Mouse (Mus musculus) common myeloid progenitor, adult 5-6 weeks (primary cell): ENCODE measurements around the gene Inhbb. TPM values are rescaled to one million over a fixed set of nuclear protein-coding genes. Genes with fewer than 3 reads are reported as not detected.

ENCODE experiments used
- ATAC-seq: replicated peaks from 2 replicates; pipeline ENCODE4 v1.8.0; 2016; ENCODE audit warnings: low read depth, mild to moderate bottlenecking, moderate TSS enrichment, inconsistent platforms; ENCODE audit not compliant: poor library complexity, severe bottlenecking
- total RNA-seq: library from RNA; stranded (forward); fragments of 200-1000, 187-1606 nt; gene quantifications from 2 replicates; pipeline ENCODE4 v1.2.3, GENCODE M21; 2017

The Inhbb gene
- not detected in 2 replicates for total RNA-seq

DNA sequence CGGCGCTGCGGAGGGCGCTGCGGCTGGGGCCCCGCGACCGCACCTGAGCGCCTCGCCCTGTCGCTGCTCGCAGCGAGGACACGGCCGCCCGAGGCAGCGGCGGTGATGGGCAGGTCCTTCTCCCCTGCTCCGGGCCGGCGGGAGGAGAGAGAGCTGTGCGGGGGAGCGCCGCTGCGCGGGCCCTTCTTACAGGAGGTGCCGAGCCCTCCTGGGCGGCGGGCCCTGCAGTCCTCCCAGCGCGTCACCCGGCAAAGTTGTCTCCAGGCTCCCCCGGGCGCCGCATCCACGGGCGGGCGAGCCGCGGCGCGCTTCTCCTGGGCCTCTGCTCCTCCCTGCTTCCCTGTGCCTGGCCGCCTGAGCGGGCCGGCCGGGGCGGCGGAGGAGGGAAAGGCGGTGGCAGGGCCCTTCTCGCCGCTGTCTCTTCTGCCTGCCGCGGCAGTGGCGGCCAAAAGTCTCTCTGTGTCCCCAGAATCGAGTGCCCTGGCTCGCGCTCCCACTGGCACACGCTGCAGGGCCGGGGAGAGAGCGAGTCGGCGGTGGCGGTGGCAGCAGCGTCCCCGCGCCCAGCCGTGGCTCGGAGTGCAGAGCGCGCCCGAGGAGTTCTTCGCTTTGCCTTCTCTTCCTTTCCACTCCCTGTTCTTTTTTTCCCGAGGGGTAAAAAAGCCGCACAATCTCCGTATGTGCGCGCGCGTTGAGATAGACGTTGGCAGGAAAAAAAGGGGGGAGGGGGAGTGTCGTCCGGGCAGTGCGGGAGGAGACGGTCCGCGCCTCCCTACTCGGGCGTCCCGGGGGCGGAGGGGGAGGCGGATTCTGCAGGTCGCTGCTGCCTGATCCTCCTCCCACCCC, at the start of gene Inhbb:
Gene Inhbb, minus strand, starts transcription at position 673 of the 846 bp plus-strand sequence.
- ATAC-seq = 0 out of 2 replicates have a peak, but pooled peaks have one; percentile 20

DNA sequence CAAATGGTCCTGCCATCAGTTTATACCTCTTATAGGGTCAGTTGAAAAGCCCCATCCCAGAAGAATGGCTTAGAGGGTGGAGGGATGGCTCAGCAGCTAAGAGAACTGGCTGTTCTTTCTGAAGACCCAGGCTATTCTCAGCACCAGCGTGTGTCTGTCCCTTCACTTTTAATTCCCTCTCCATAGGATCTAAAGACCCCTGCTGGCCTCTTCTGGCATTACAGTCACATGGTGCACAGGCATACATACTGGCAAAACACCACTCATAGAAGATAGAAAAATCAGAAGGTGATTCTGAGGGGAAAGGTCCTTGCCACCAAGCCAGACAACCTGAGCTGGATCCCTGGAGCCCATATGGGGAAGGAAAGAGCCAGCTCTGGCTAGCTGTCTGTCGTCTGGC, 41.3 kb upstream of the Inhbb start:
- ATAC-seq = peak; percentile 88

DNA sequence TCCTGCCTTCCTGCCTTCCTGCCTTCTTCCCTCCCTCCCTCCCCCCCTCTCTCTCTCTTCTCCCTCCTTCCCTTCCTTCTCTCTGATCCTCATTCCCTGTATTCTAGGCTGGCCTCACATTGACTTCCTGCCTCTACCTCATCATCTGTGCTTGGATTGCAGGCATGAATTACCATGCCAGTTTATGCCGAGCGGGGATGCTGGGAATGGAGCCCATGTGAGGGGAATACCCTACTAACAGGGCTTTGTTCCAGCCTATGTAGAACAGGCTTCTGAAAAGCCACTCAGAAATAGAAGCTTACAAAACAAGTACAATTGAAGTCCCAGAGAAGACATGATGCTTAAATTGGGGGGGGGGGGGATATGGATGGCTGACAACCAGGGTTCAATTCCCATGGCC, 38.0 kb upstream of the Inhbb start:
- no peak for ATAC-seq

DNA sequence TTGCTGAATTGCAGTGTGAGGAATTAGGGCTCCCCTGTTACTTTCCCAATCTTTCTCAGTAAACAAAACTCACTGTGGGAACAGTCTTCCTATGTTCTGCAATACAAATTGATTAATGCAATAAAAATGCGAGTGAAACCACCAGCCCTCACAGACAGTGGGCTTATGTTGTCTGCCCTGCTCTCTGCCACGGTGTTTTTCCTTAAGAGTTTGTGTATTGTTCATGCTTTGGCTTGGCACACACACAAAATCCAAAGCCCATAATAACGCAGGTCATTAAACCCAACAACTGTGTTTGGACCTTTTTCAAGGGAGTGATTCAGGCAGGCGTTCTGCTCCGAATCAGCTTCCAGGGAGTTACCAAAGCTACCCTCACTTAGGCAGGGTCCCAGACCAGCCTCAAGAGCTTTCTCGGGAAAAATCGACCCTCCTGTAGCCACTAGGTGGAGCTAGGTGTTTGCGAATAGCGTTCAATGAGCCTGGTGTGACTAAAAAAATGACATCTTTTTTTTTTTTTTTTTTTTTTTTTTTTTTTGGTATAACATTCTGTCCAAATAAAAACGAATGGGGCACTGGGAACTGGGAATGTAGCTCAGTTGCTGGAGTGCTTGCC, 36.1 kb upstream of the Inhbb start:
- peak; percentile 70 for ATAC-seq

DNA sequence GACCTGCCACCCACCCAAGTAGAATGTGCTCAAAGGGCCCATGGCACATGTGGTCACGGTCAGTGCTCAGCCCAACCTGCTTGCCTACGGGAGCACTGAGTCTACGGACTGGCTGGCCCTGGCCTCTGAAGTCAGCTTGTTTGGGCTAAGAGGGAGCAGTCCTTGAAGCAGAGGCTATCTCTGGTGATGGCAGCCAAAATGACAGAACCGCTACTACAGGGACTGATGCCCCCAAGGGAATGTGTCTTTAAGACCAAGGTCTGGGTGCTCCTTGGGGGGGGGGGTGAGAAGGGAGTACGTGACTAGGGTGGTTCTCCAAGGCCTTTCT, 35.4 kb upstream of the Inhbb start:
- ATAC-seq = peak; percentile 24; the same call in 1 of the 2 replicates

DNA sequence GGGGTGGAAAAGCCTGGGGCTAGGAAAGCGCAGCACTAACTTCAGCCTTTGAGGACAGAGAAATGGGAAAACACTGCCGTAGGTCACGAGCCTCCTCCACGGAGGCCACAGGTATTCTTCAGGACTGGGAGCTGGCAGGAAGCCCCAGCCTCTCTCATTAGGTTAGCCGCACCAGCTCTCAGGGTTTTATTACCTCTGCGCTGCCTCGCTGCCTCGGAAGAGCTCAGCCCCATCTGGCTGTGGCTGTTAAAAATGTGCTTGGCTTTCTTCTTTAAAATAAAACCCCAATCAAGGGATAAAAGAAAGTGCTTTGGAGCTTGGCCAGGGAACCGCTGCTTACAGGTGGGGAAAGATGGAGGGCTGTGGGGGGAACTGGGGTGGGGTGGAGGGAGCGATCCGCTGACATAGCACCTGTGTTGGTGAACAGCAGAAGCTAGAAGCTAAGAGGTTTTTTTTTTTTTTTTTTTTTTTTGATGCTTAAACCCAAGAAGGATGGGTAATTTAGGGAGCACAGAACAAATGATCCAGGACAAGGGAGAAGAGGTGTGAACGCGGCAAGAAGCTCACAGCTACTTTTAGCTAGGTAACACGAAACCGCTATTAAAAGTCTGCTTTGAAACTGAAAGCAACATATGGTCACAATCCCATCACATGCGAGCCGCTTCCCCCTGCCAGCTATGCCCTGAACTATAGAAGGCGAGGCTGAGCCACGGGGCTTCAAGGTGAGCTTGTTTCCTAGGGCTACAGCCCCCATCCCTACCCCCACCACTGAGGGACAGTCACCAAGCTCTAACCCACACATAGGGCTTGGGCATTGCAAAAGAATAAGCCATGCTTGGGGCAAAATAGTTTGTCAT, 34.9 kb upstream of the Inhbb start:
- ATAC-seq = peak; percentile 50

DNA sequence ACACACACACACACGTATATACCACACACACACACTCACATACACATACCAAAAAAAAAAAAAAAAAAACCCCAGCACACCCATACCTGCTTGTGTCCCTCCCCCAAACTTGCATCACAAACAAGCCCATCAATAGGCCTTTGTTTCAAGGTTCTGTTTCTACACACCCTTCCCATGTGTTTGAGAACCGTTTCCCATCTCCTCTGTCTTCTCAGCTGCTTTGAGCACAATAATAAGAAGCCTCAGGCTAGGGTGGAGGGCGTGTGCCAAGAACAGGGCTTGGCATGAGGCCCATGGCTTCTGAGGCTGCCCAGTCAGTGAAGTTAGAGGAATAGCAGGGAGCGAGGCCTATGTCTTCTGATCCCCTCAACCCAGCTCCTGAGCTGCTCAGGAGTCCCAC, 31.7 kb upstream of the Inhbb start:
- ATAC-seq = no peak

DNA sequence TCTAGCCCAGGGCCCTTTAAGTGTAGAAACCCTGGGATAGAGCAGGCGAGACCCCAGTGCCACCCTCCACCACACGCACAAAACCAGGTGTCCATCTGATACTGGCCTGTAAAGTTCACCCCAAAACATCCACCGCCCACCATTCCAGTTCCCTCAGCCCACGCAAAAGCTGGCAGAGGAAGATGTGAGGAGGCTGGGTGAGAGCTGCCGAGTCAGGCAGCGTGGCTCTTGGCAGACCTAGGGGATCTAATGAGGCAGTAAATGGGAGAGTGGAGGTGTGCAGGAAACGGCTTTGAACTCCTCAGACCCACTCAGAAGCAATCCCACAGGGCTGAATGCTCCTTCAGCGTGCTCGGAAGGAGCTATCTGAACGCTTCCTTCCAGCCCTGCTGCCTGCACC, 29.4 kb upstream of the Inhbb start:
- ATAC-seq = no peak

DNA sequence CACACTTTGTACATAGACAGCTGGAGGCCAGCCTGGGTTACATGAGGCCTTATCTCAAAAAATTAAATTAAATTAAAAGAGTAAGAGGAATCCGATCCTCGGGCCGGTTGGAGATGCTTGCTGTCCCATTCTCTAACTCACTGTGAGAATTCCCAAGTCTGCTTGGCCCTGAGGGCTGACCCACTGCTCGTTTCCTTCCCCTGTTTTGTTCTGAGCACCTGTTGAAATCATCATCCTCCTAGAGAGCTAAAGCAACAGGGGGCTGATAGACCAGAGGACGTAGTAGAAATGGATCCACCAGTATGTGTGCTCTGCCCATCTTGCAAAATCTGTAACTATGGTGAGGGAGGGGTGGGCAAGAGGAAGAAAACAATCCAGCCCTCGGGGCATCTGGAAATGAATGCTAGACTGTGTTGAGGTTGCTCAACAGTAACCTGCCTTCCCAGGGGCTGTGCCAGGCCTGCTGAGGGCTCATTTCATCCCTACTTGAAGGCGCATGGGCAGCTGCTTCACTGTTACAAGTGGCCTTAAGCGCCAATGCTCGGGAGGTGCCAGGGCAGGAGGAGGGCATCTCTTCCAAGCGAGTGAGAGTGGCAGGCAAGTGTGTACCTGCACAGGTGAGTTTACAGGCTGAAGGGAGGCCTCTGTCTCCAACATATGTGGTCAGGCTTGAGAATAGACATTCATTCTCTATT, 28.8 kb upstream of the Inhbb start:
- no peak for ATAC-seq

DNA sequence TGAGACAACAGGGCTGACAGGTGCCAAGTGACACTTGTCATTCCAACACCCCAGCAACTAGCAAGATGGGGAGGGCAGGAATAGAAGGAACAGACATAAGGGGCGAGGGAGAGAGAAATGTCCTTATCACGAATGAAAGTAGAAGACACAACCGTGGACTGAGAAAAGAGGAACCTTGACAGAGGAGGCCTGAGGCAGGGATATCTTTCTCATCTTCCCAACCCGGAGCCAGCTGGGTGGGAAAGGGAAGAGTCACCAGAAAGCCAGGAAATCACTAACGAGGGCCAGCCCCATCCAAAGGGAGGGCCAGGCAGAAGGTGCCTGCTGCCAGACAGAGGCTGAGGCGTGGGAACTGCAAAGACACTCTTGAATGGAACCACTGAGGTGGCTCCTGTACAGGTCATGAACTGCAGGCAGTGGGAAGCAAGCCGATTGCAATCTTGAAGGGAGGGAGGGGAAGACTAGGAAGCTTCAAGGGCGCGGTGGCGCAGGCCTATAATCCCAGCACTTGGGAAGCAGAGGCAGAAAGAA, 24.8 kb upstream of the Inhbb start:
- no peak for ATAC-seq

DNA sequence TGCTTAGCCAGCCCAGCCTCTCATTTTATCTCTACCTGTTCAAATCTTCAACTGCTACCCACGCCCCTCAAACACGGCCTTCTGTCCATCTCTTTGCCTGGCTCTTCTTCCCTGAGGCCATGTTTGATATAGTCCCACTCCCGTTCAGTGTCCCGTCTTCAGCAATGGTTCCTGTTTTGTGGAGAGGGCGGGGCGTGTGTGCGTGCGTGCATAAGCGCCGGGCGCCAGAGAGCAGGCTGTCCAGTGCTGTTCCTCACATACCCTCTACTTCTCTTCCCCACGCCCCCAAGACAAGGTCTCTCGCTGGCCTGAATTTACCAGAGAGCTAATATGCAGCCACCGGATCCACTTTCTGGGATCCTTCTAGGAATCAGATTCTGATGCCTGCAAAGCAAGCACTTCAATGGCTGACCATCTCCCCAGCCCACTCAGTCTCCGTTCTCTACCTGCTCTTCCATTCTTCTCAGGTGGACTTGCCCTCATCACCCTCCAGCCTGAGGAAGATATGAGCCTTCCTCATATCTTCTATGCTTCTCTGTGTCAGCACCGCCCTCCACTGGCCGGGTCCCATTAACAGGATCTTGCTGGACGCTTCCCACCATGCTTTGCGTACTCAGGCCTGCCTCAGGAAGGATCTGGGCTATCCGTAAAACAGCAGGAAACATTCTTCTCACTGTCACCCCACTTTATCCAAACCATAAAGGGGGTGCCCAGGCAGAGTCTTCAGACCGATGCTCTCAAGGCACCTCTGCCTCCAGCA, 21.7 kb upstream of the Inhbb start:
- 0 out of 2 replicates have a peak, but pooled peaks have one; percentile 15 for ATAC-seq

DNA sequence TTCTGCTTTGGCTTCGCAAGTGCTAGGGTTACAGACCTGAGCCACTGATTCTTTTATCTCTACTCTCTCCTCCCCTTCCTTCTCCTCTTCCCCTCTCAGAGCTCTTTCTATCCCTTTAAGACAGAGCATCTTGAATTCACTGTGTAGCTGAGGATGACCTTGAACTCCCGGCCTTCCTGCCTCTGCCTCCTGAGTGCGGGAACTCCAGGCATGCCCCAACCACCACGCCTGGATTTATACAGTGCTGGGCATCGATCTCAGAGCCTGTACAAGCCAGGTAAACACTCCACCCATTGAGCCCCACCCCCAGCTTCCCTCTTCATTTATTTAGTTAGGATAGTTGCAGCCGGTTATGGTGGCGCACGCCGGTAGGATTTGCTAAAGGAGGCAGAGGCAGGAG, 20.9 kb upstream of the Inhbb start:
- no peak for ATAC-seq

DNA sequence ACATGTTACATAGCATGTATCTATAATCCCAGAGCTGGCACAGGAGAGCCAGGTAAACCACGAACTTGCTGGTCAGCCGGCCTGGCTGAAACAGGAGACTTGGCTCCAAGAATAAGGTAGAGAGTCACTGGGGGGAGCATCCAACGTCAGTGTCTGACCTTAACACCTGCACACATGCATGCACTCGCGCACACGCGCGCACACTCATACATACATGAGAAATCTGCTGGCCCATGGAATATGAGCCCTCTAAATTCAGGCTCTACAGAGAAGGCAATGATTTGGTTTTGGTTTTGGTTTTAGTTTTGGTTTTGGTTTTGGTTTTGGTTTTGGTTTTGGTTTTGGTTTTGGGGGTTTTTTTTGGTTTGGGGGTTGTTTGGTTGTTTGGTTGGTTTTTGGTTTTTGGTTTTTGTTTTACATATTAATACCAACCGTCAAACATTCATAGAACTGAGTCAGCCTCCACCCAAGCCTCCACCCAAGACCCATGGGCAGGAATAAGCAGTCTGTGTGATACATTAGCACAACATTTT, 16.1 kb upstream of the Inhbb start:
- ATAC-seq = no peak

DNA sequence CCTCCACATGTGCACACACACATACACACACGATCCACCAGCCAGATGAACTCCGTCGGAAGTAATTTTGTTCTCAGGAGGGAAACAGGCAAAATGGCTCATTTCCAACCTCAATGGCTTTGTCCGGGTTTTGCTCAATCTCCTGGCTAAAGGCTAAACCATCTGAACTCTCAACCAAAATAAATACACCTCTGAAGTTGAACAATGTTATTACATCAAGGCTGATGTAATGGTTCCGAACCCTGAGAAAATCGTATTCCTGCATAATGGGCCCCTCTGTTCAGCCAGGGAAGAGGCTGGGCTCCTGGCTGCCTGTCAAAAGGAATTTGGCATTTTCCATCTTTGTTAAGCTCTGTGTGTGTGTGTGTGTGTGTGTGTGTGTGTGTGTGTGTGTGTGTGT, 15.4 kb upstream of the Inhbb start:
- ATAC-seq = no peak

DNA sequence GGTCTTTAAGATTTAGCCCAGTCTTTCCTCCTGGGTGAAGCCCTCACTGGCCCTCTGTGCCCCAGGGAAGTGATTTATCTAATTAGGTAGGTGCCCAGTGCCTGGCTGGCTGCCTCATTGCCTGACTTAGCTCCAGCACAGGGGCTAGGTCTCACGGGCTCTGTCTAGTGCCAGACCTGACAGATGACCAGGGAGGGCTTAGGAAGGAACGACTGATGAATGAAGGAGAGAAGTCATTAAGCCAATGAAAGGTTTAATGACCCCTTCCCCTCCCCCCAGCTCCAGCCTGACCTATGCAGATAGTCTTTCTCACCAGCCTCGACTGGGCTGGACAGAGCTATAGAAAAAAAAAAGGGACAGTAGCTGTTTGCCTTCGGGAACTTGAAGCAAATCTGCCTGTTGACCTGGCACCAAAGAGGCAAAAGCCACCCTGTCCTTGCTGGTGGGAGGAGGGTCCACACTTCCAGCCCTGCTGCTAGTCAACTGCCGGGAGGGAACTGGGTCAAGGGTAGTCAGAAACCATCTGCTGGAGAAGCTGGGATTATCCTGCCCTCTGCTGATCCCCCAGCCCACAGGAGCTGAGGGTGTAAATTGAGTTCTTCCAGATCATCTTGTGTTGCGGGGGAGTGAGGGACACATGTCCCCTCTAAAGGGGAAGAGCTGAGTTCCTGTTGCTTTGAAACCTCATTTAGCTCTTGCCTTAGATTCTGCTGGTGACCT, 2.3 kb upstream of the Inhbb start:
- ATAC-seq = no peak

DNA sequence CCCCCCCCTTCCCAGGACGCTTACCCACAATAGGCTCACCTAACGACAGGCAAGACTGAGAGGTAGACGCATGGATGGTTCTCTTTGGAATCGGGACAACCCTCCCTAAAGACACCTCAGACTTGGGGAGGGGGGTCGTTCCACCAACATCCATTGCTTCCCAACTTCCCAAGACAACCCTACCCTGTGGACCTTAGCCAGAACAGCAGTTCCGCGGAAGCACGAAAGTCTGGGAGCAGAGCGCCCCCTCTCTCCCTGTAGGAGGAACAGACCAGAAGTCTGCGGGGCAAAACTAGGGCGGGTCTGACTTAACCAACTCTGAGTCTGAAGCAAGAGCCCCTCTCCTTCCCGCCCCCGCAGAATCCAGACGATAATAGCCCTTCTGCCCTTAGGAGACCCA, 1.5 kb upstream of the Inhbb start:
- peak; percentile 20; the same call in 1 of the 2 replicates for ATAC-seq

DNA sequence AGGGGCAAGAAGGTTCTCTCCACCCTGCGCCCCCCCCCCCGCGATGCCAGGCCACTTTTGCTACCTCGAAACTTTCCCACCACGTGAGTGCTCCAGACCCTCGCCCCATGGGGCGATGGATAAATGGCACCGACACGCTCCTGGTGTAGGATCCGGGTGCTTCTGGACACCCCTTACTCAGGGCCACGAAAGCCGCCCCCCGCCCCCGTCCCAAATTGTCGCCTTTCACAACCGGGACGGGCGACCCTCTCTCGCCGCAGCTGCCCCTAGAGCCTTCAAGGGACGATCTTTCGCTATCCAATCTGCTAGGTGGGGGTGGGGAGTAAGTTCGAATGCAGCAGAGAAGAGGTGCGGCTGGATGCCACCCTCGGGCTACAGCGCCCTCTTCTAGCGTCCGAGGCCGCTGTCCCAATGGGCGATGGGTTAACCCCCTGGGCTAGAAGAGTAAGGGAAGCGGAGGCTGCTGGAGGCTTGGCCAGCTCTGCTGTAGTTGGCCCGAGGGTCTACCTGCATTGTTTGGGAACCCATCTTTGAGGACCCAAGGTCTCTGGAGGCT, 490 bp upstream of the Inhbb start:
- no peak for ATAC-seq

DNA sequence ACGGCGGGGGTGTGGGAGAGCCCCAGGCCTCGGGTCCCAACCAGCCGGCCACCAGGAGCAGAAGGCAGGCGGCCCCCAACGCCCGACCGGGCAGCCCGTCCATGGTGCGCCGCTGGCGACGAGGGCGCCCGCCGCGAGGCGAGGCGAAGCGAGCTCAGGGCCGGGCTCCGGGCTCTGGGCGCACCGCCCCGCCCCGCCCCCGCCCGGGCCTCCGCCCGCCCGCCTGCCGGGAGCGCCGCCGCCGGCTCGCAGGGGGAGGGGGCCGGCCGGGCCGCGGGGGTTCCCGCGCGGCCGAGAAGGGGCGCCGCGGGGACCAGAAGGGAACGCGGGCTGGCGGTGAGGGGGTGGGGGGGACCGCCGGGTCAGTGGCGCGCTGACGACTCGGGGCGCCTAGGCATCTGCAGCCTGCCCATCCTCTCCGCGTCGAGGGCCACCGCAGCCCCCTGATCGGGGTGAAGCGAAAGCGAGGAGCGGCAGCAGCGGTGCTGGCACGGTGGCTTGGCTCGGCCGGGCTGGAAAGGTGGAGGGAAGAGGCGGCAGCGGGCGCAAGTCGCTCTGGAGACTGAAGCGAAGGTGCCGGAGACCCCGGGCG, 968 bp downstream of the Inhbb start:
- ATAC-seq = no peak
